Mouse (Mus musculus): ENCODE results near the gene Pqbp1.
"Not testable (repeated sequence)": the region's sequence is repeated elsewhere in the genome, so short reads cannot be mapped to it uniquely, and the experiment has no call there.

Pqbp1 gene

GRCm38 (mm10) chrX:7898880-7899874 lies at the start of gene Pqbp1, which contains the start of gene Timm17b:
Gene Pqbp1 (minus strand): TSS chrX:7899269.
Gene Timm17b (plus strand): TSS chrX:7899357.
- no peak for TF ChIP-seq GATA4 (IDR thresholded peaks at IDR 0.05; ENCODE audit: insufficient replicate concordance, low read length)

GRCm38 (mm10) chrX:7947900-7948492 lies 48.9 kb upstream of the Pqbp1 start:
- TF ChIP-seq GATA4 (IDR thresholded peaks at IDR 0.05; ENCODE audit: insufficient replicate concordance, low read length), result no peak

- TF ChIP-seq GATA4 (IDR thresholded peaks at IDR 0.05; ENCODE audit: insufficient replicate concordance, low read length), result no peak
These were observed 48.2 kb upstream of the Pqbp1 start, which contains the start of gene Hdac6 for GRCm38 (mm10) chrX:7947108-7947899. Gene Hdac6 (minus strand): TSS chrX:7947889.

- no peak for TF ChIP-seq GATA4 (IDR thresholded peaks at IDR 0.05; ENCODE audit: insufficient replicate concordance, low read length)
These were observed 46.5 kb upstream of the Pqbp1 start for GRCm38 (mm10) chrX:7945618-7946017.

- TF ChIP-seq GATA4 (IDR thresholded peaks at IDR 0.05; ENCODE audit: insufficient replicate concordance, low read length), result no peak
These were observed 38.6 kb upstream of the Pqbp1 start for GRCm38 (mm10) chrX:7937667-7938066.

- TF ChIP-seq GATA4 (IDR thresholded peaks at IDR 0.05; ENCODE audit: insufficient replicate concordance, low read length), result no peak
These were observed 37.8 kb upstream of the Pqbp1 start for GRCm38 (mm10) chrX:7936874-7937273.

GRCm38 (mm10) chrX:7928270-7928790 lies 29.3 kb upstream of the Pqbp1 start, which contains the start of gene Eras:
Gene Eras (minus strand): TSS chrX:7928607.
- TF ChIP-seq GATA4 (IDR thresholded peaks at IDR 0.05; ENCODE audit: insufficient replicate concordance, low read length), result no peak

GRCm38 (mm10) chrX:7927116-7927515 lies 28.0 kb upstream of the Pqbp1 start:
- no peak for TF ChIP-seq GATA4 (IDR thresholded peaks at IDR 0.05; ENCODE audit: insufficient replicate concordance, low read length)

GRCm38 (mm10) chrX:7926266-7926665 lies 27.2 kb upstream of the Pqbp1 start:
- TF ChIP-seq GATA4 (IDR thresholded peaks at IDR 0.05; ENCODE audit: insufficient replicate concordance, low read length), result no peak

GRCm38 (mm10) chrX:7922032-7922431 lies 23.0 kb upstream of the Pqbp1 start:
- TF ChIP-seq GATA4 (IDR thresholded peaks at IDR 0.05; ENCODE audit: insufficient replicate concordance, low read length), result no peak

GRCm38 (mm10) chrX:7919601-7920383 lies 20.7 kb upstream of the Pqbp1 start, which contains the start of gene Pcsk1n:
Gene Pcsk1n (plus strand): TSS chrX:7919822.
- TF ChIP-seq GATA4 (IDR thresholded peaks at IDR 0.05; ENCODE audit: insufficient replicate concordance, low read length), result no peak

GRCm38 (mm10) chrX:7910473-7910872 lies 11.4 kb upstream of the Pqbp1 start:
- no peak for TF ChIP-seq GATA4 (IDR thresholded peaks at IDR 0.05; ENCODE audit: insufficient replicate concordance, low read length)

- TF ChIP-seq GATA4 (IDR thresholded peaks at IDR 0.05; ENCODE audit: insufficient replicate concordance, low read length), result not testable (repeated sequence)
These were observed 10.2 kb upstream of the Pqbp1 start, which contains the start of gene Gm10490 for GRCm38 (mm10) chrX:7909242-7909641. Gene Gm10490 (plus strand): TSS chrX:7909542.

- TF ChIP-seq GATA4 (IDR thresholded peaks at IDR 0.05; ENCODE audit: insufficient replicate concordance, low read length), result no peak
These were observed 8.7 kb upstream of the Pqbp1 start, which contains the start of gene Gm10491 for GRCm38 (mm10) chrX:7907735-7908134. Gene Gm10491 (minus strand): TSS chrX:7907835.

Measured in liver, adult (tissue).